Mouse (Mus musculus) limb, embryonic 12.5 days (tissue): ENCODE measurements around the gene Lrrc73. TPM values are rescaled to one million over a fixed set of nuclear protein-coding genes. Genes with fewer than 3 reads are reported as not detected.

Experiments
- ATAC-seq: fragments of 200-750 bp; cut with Nextera tagmentation; 2 replicates; pipeline ENCODE4 v1.8.0; 2017; ENCODE audit warnings: low read depth, moderate TSS enrichment; ENCODE audit not compliant: insufficient number of reproducible peaks, insufficient read depth, low FRiP score, low TSS enrichment
- H3K27ac ChIP-seq: fragments of 300-500 bp; sonication (generic); 2 replicates; pipeline ENCODE4 v1.5.1; 2016; ENCODE audit warnings: mild to moderate bottlenecking, moderate library complexity
- H3K27me3 ChIP-seq: fragments of 300-500 bp; sonication (generic); 2 replicates; pipeline ENCODE4 v1.6.1; 2016; ENCODE audit warnings: mild to moderate bottlenecking, moderate library complexity
- H3K36me3 ChIP-seq: fragments of 300-500 bp; sonication (generic); 2 replicates; pipeline ENCODE4 v1.6.1; 2016; ENCODE audit warnings: mild to moderate bottlenecking, moderate library complexity
- H3K4me1 ChIP-seq: fragments of 300-500 bp; sonication (generic); replicated peaks from 2 replicates; pipeline ENCODE4 v1.6.1; 2016
- H3K4me2 ChIP-seq: fragments of 300-500 bp; sonication (generic); 2 replicates; pipeline ENCODE4 v1.6.1; 2016; ENCODE audit warnings: mild to moderate bottlenecking, moderate library complexity
- H3K4me3 ChIP-seq: fragments of 300-500 bp; sonication (generic); replicated peaks from 2 replicates; pipeline ENCODE4 v1.5.1; 2016; ENCODE audit warnings: mild to moderate bottlenecking
- H3K9ac ChIP-seq: fragments of 300-500 bp; sonication (generic); replicated peaks from 2 replicates; pipeline ENCODE4 v1.6.1; 2016; ENCODE audit warnings: mild to moderate bottlenecking, moderate library complexity
- H3K9me3 ChIP-seq: fragments of 300-500 bp; sonication (generic); 2 replicates; pipeline ENCODE4 v1.6.1; 2016; ENCODE audit warnings: mild to moderate bottlenecking, moderate library complexity
- WGBS: fragments of 180-500 bp; shearing (Covaris S2); methylation state at CpG from one replicate; pipeline ENCODE4 v1.1.7; 2016; 5-methylcytosine and 5-hydroxymethylcytosine counted together
- polyA plus RNA-seq: library from polyadenylated mRNA; unstranded; fragments of >200 nt; fragmentation: Nextera tagmentation; extraction: Ambion mirVana; gene quantifications from 2 replicates; pipeline ENCODE4 v1.2.1, GENCODE M21; 2016

Lrrc73 gene
- 0.60 and 0.65 TPM in 2 replicates for polyA plus RNA-seq

GRCm38 (mm10) chr17:46253452-46254084 is at the start of gene Lrrc73:
TSS of gene Lrrc73 (plus strand) at chr17:46253531.
- ATAC-seq, result peak; percentile 54; the same call in 1 of the 2 replicates
- 3% methylated on average over 37 of the region's 48 CpGs for WGBS
- H3K36me3 ChIP-seq, result peaks cover 60% of the 10 kb centered on the region
- peak within 1 kb of the TSS; percentile 62 for H3K9ac ChIP-seq
- H3K27me3 ChIP-seq, result peaks cover 30% of the 10 kb centered on the region
- H3K9me3 ChIP-seq, result 0 out of 2 replicates have a peak, but pooled peaks cover 7% of the 10 kb centered on the region
- H3K27ac ChIP-seq, result no peak within 1 kb of the TSS
- peak within 1 kb of the TSS; percentile 71 for H3K4me3 ChIP-seq
- peaks cover 23% of the 10 kb centered on the region for H3K4me1 ChIP-seq
- H3K4me2 ChIP-seq, result peak within 1 kb of the TSS; percentile 100

GRCm38 (mm10) chr17:46206676-46207075 is 46.7 kb upstream of the Lrrc73 start:
- Histone ChIP-seq H3K9ac (no peak overlapping the region), H3K27me3 (no peaks in the 10 kb centered on the region), H3K9me3 (no peaks in the 10 kb centered on the region), H3K4me2 (no peak overlapping the region), H3K36me3 (peaks cover 69% of the 10 kb centered on the region), H3K27ac (no peak overlapping the region), H3K4me1 (peaks cover 14% of the 10 kb centered on the region), H3K4me3 (no peak overlapping the region)
- no peak for ATAC-seq

DNA sequence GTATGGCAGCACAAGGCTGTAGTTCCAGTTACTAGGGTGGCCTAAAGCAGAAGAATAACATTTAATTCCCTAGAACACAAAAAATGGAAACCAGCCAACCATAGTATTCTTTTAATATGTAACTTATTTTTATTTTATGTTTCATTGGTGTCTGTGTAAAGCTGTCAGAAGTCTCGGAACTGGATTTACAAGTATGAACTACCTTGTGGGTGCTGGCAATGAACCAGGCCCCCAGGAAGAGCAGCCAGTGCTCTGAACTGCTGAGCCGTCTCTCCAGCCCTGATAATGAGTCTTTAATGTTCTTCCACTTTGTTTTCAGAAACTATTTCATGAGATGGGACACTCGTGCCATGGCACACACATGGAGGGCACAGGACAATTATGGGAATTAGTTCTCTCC is 42.8 kb upstream of the Lrrc73 start:
- no peak overlapping the region for H3K9ac ChIP-seq
- H3K27ac ChIP-seq, result no peak overlapping the region
- no peak overlapping the region for H3K4me3 ChIP-seq
- H3K27me3 ChIP-seq, result no peaks in the 10 kb centered on the region
- WGBS, result 93% methylated on average over 3 of the region's 3 CpGs
- H3K4me2 ChIP-seq, result no peak overlapping the region
- H3K4me1 ChIP-seq, result no peaks in the 10 kb centered on the region
- ATAC-seq, result no peak
- H3K36me3 ChIP-seq, result peaks cover 96% of the 10 kb centered on the region
- H3K9me3 ChIP-seq, result no peaks in the 10 kb centered on the region

- H3K9ac ChIP-seq, result no peak overlapping the region
- 85% methylated on average over 3 of the region's 3 CpGs for WGBS
- ATAC-seq, result no peak
- H3K9me3 ChIP-seq, result no peaks in the 10 kb centered on the region
- no peaks in the 10 kb centered on the region for H3K27me3 ChIP-seq
- no peak overlapping the region for H3K4me3 ChIP-seq
- no peak overlapping the region for H3K4me2 ChIP-seq
- no peaks in the 10 kb centered on the region for H3K4me1 ChIP-seq
- H3K27ac ChIP-seq, result no peak overlapping the region
- peaks cover 100% of the 10 kb centered on the region for H3K36me3 ChIP-seq
These were observed 31.7 kb upstream of the Lrrc73 start for GRCm38 (mm10) chr17:46221601-46222000.

- no peak overlapping the region for H3K4me2 ChIP-seq
- H3K36me3 ChIP-seq, result peaks cover 98% of the 10 kb centered on the region
- no peaks in the 10 kb centered on the region for H3K27me3 ChIP-seq
- H3K9me3 ChIP-seq, result no peaks in the 10 kb centered on the region
- ATAC-seq, result no peak
- 44% methylated on average over 7 of the region's 7 CpGs for WGBS
- H3K4me1 ChIP-seq, result no peaks in the 10 kb centered on the region
- H3K9ac ChIP-seq, result no peak overlapping the region
- H3K4me3 ChIP-seq, result no peak overlapping the region
- no peak overlapping the region for H3K27ac ChIP-seq
These were observed 25.8 kb upstream of the Lrrc73 start for GRCm38 (mm10) chr17:46227576-46227975.

DNA sequence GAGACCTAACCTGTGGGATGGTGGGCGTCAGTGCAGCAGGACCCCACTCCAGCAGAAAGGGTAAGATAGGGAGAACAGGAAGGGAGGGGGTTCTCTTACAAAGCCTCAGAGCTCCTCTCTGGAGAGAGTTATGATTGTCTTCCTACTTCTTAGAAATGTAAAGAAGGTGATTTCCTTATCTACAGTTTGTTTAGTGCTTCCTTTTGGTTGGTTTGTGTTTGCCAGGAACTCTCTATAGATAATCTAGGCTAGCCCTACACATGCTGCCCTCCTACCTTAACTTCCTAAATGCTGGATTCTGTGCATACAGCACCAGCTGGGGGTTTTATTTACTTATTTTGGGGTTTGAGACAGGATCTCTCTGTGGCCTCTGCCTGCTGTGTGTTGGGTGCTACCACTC is 17.3 kb upstream of the Lrrc73 start:
- H3K9ac ChIP-seq, result no peak overlapping the region
- peaks cover 93% of the 10 kb centered on the region for H3K36me3 ChIP-seq
- no peaks in the 10 kb centered on the region for H3K9me3 ChIP-seq
- no peak for ATAC-seq
- H3K27me3 ChIP-seq, result no peaks in the 10 kb centered on the region
- no peaks in the 10 kb centered on the region for H3K4me1 ChIP-seq
- no peak overlapping the region for H3K27ac ChIP-seq
- 94% methylated on average over 1 of the region's 1 CpGs for WGBS
- H3K4me3 ChIP-seq, result no peak overlapping the region
- H3K4me2 ChIP-seq, result no peak overlapping the region

DNA sequence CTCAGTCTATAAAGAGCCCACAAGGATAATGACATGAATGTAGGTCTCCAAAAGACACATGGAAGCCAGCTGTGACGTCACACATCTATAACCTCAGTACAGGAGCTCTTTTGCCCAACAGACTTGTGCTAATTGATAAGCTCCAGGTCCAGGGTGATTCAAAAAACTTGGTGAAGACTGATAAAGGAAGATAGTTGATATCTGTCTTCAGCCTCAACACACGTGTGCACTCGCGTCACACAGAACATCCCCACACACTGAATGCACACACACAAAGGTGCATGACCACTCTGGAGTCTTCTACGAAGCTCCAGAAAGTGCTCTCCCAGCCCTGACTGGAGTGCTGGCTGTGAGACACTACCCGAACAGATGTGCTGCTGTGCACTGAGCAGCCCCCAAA is 16.3 kb upstream of the Lrrc73 start:
- no peak overlapping the region for H3K4me3 ChIP-seq
- peaks cover 95% of the 10 kb centered on the region for H3K36me3 ChIP-seq
- H3K9ac ChIP-seq, result no peak overlapping the region
- H3K27ac ChIP-seq, result no peak overlapping the region
- no peaks in the 10 kb centered on the region for H3K27me3 ChIP-seq
- H3K4me2 ChIP-seq, result no peak overlapping the region
- no peaks in the 10 kb centered on the region for H3K4me1 ChIP-seq
- WGBS, result 86% methylated on average over 6 of the region's 6 CpGs
- no peaks in the 10 kb centered on the region for H3K9me3 ChIP-seq
- ATAC-seq, result no peak

DNA sequence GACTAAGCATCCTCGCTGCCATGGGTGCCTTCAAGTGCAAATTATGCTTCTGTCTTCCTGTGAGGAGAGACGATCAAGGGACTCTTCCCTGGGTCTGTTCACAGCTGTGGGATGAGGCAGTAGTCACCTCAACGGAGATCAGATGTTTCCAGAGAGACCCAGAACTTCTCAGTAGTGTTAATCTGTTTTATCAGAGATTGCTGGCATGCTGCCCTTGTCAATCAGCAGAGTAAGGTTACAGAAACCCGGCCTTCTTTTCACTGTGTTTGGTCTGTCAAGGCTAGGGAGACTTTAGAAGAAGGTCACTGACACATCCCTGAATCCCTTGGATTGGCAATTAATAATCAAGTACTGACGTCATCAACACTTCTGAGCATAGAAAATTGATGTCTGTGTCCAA is 15.9 kb upstream of the Lrrc73 start:
- H3K4me3 ChIP-seq, result no peak overlapping the region
- H3K36me3 ChIP-seq, result peaks cover 95% of the 10 kb centered on the region
- no peak overlapping the region for H3K4me2 ChIP-seq
- H3K4me1 ChIP-seq, result no peaks in the 10 kb centered on the region
- no peaks in the 10 kb centered on the region for H3K27me3 ChIP-seq
- 86% methylated on average over 5 of the region's 5 CpGs for WGBS
- H3K27ac ChIP-seq, result no peak overlapping the region
- ATAC-seq, result no peak
- no peaks in the 10 kb centered on the region for H3K9me3 ChIP-seq
- H3K9ac ChIP-seq, result no peak overlapping the region

GRCm38 (mm10) chr17:46239516-46240114 is 13.7 kb upstream of the Lrrc73 start:
- Histone ChIP-seq H3K36me3 (peaks cover 95% of the 10 kb centered on the region), H3K9me3 (no peaks in the 10 kb centered on the region), H3K9ac (no peak overlapping the region), H3K27ac (no peak overlapping the region), H3K4me3 (no peak overlapping the region), H3K4me2 (no peak overlapping the region), H3K4me1 (no peaks in the 10 kb centered on the region), H3K27me3 (no peaks in the 10 kb centered on the region)
- ATAC-seq, result no peak
- WGBS, result 95% methylated on average over 15 of the region's 15 CpGs

- Histone ChIP-seq H3K36me3 (peaks cover 98% of the 10 kb centered on the region), H3K4me3 (no peak overlapping the region)
- WGBS, result 72% methylated on average over 11 of the region's 11 CpGs
These were observed 11.9 kb upstream of the Lrrc73 start for GRCm38 (mm10) chr17:46241471-46241870.

DNA sequence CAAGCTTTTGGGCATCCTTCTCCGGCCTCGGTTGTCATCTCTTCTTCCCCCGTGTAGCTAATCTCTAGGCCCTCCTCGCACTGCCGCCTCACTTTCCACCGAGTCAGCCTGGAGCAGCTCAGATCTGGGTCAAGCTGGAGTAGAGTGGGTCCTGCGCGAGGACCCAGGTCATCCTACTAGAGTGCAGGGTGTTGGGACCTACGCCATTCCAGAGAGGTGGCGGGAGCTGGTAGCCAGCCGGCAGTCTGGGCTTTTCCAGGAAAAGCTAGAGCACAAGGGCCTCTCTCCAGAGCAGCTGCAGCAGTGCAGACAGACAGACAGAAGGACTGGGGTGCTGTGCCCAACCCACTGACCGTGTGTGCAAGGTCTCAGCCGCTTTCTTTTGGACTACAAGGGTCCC is 11.1 kb upstream of the Lrrc73 start:
- Histone ChIP-seq H3K9me3 (no peaks in the 10 kb centered on the region), H3K27ac (no peak overlapping the region), H3K4me2 (no peak overlapping the region), H3K27me3 (no peaks in the 10 kb centered on the region), H3K36me3 (peaks cover 94% of the 10 kb centered on the region), H3K4me1 (peaks cover 7% of the 10 kb centered on the region), H3K9ac (no peak overlapping the region), H3K4me3 (no peak overlapping the region)
- 87% methylated on average over 13 of the region's 13 CpGs for WGBS
- no peak for ATAC-seq

More at GRCm38 (mm10) chr17:46241471-46241870, 11.9 kb upstream of the Lrrc73 start:
- Histone ChIP-seq H3K27me3 (no peaks in the 10 kb centered on the region), H3K27ac (no peak overlapping the region), H3K4me2 (no peak overlapping the region), H3K9me3 (no peaks in the 10 kb centered on the region), H3K4me1 (peaks cover under 1% of the 10 kb centered on the region; the same call in 1 of the 2 replicates), H3K9ac (no peak overlapping the region)
- ATAC-seq, result no peak

DNA sequence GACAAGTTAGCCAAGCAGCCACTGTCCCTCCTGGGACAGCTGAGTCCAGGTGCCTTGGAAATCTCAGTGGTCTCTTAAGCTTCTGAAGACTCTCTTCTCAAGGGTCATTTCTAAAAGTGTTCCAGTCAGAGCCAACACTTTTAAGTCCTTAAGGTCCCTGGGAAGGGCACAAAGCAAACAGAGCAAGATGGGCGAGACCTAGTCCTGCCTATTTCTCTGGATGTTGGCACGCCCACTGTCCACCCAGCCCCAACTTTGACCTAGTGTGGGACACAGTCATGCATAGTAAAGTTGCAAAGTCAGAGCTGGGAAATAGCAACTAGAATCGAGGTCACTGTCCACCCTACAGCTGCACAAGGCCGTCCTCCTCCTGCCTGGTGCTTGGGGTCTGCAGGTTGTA is 10.3 kb upstream of the Lrrc73 start:
- Histone ChIP-seq H3K4me2 (no peak overlapping the region), H3K27me3 (no peaks in the 10 kb centered on the region), H3K4me3 (no peak overlapping the region), H3K27ac (no peak overlapping the region), H3K9ac (no peak overlapping the region), H3K36me3 (peaks cover 87% of the 10 kb centered on the region), H3K4me1 (peaks cover 7% of the 10 kb centered on the region), H3K9me3 (no peaks in the 10 kb centered on the region)
- ATAC-seq, result no peak
- 87% methylated on average over 4 of the region's 4 CpGs for WGBS
